Mouse (Mus musculus) neural tube, embryonic 14.5 days (tissue): ENCODE data around the gene Fat2. TPM values are rescaled to one million over a fixed set of nuclear protein-coding genes. Genes with fewer than 3 reads are reported as not detected.

Source experiments
- ATAC-seq: fragments of 200-750 bp; cut with Nextera tagmentation; 2 replicates; pipeline ENCODE4 v1.8.0; 2017; ENCODE audit warnings: low read depth, mild to moderate bottlenecking, moderate TSS enrichment, moderate library complexity
- H3K27ac ChIP-seq: fragments of 300-500 bp; sonication (generic); 2 replicates; pipeline ENCODE4 v1.5.1; 2014; ENCODE audit warnings: low read depth, mild to moderate bottlenecking, control low read depth, low read length, moderate library complexity, mixed read lengths
- H3K27me3 ChIP-seq: fragments of 300-500 bp; sonication (generic); 2 replicates; pipeline ENCODE4 v1.6.1; 2014; ENCODE audit warnings: low read length; ENCODE audit not compliant: control insufficient read depth, insufficient read depth
- H3K36me3 ChIP-seq: fragments of 300-500 bp; sonication (generic); 2 replicates; pipeline ENCODE4 v1.6.1; 2014; ENCODE audit warnings: low read length, mixed read lengths; ENCODE audit not compliant: control insufficient read depth, insufficient read depth
- H3K4me1 ChIP-seq: fragments of 300-500 bp; sonication (generic); 2 replicates; pipeline ENCODE4 v1.6.1; 2014; ENCODE audit warnings: low read length; ENCODE audit not compliant: control insufficient read depth, insufficient read depth
- H3K4me2 ChIP-seq: fragments of 300-500 bp; sonication (generic); 2 replicates; pipeline ENCODE4 v1.6.1; 2014; ENCODE audit warnings: mild to moderate bottlenecking, low read depth, low read length, control low read depth
- H3K4me3 ChIP-seq: fragments of 300-500 bp; sonication (generic); 2 replicates; pipeline ENCODE4 v1.5.1; 2014; ENCODE audit warnings: low read depth, low read length, control low read depth, mixed read lengths
- H3K9ac ChIP-seq: fragments of 300-500 bp; sonication (generic); replicated peaks from 2 replicates; pipeline ENCODE4 v1.6.1; 2014; ENCODE audit warnings: low read depth, mild to moderate bottlenecking, control low read depth, low read length, mixed read lengths
- H3K9me3 ChIP-seq: fragments of 300-500 bp; sonication (generic); 2 replicates; pipeline ENCODE4 v1.6.1; 2016; ENCODE audit warnings: low read length; ENCODE audit not compliant: control insufficient read depth
- WGBS: fragments of 180-500 bp; shearing (Covaris S2); extraction: QIAGEN DNeasy Blood & Tissue Kit; methylation state at CpG from one replicate; pipeline ENCODE4 v1.1.7; 2014; 5-methylcytosine and 5-hydroxymethylcytosine counted together
- polyA plus RNA-seq: library from polyadenylated mRNA; unstranded; fragments of >200 nt; fragmentation: Nextera tagmentation; extraction: Ambion mirVana; gene quantifications from 2 replicates; pipeline ENCODE4 v1.2.1, GENCODE M21; 2014

The Fat2 gene
- polyA plus RNA-seq, 1 experiment from 2014 or later, result not detected

DNA sequence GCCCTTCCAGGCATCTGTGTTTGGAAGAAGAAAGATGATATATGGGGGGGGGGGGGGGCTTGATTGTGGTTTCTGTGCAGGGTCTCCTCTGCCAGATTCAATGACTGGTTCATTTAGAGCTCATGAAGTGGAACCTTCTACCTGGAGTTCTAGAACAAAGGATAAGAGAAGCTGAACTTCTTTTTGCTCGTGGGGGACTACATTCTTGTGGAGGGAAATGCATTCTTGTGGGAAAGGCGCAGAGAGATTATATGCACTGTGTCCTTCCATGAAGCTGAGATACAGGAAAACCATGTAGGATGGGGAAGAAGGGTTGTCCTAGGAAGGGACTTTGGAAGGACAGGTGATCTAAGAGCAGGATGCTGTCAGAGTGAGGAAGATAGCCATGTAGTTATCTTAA lies 15.4 kb downstream of the Fat2 start:
- Histone ChIP-seq H3K4me1 (no peaks in the 10 kb centered on the region), H3K9me3 (no peaks in the 10 kb centered on the region), H3K4me3 (no peak overlapping the region), H3K4me2 (no peak overlapping the region), H3K36me3 (no peaks in the 10 kb centered on the region), H3K27me3 (no peaks in the 10 kb centered on the region), H3K9ac (no peak overlapping the region), H3K27ac (no peak overlapping the region)
- WGBS, result 76% methylated on average over 2 of the region's 2 CpGs
- ATAC-seq, result no peak

DNA sequence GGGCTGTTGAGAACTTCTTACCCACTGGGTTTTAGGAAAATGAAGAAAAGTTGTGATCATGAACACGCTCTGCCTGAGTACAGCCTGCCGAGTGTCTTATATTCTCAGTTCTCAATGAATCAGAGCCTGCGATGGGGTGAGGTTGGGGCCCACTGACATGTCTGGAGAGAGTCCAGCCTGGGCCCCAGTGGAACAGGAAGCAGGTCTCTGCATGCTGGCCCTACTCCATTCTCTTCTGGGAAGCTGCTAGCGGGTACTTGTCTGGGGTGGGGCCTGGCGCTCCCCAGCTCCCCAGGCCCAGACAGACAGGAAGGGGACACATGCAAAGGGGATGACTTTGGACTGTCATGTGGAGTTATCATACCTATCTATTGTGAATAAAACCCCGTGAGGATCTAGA lies 20.4 kb downstream of the Fat2 start:
- H3K27me3 ChIP-seq, result no peaks in the 10 kb centered on the region
- no peak for ATAC-seq
- H3K9ac ChIP-seq, result no peak overlapping the region
- no peak overlapping the region for H3K4me2 ChIP-seq
- H3K4me3 ChIP-seq, result no peak overlapping the region
- H3K36me3 ChIP-seq, result no peaks in the 10 kb centered on the region
- no peaks in the 10 kb centered on the region for H3K9me3 ChIP-seq
- 91% methylated on average over 6 of the region's 6 CpGs for WGBS
- H3K4me1 ChIP-seq, result no peaks in the 10 kb centered on the region
- H3K27ac ChIP-seq, result no peak overlapping the region

DNA sequence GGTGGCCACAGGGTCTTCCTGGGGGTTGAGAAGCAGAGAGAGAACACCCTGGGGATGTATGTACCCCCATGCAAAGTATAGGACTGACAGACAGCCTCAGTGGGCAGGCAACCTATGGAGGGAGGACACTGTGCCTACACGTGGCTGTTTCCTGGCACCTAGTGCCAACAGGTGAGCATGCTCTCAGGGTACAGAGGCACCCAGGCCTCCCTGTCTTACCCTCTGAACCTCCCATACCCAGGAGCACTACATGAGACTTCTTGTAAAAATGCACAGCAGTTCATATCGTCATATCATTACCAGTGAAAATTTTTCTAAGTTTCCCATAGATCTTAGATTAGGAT lies 21.7 kb downstream of the Fat2 start:
- no peaks in the 10 kb centered on the region for H3K27me3 ChIP-seq

DNA sequence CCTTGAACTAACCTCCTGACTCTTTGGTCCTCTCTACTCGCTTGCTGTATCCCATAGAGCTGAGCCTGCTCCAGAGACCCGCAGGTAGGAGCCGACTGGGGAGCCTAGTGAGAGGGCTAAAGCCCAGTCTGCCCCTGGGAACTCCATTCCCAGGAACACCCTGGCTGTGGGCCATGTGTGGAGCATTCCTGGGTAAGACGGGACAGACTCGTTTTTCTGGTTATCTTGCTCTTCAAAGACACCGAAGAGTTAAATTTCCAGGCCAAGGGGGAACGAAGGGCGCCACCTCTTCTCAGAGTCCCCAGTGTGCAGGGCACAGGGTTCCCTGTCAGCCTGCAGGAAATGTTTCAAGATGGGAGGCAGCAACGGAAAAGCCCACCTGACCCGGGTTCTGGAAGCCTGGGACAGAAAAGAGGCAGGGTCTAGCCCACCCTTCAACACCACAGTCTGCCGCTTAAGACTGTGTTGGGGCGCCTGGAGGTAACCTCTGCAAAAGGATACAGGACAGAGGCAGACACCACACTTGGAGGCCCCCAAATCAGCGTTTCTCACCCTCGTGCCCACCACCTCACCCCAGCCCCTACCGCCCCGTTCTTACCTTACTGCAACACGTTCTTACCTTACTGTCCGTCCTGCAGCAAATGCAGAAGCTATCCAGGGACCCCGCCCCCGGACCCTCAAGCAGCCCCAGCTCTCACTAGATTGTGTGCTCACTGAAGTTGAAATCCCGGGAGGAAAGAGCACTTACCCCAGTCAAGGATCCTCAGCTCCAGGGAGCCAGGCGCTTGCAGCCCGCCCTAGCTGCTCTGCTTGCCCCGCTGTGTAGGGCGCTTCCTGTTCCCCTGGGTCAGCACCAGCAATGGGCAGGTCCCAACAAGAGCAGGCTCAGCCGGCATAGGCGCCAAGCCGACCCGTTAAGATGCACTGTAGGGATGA lies 22.3 kb downstream of the Fat2 start:
- no peak overlapping the region for H3K4me2 ChIP-seq
- ATAC-seq, result no peak
- 32% methylated on average over 29 of the region's 29 CpGs for WGBS

More for the DNA sequence above, 21.7 kb downstream of the Fat2 start:
- Histone ChIP-seq H3K9me3 (no peaks in the 10 kb centered on the region), H3K4me1 (no peaks in the 10 kb centered on the region), H3K9ac (no peak overlapping the region), H3K4me2 (no peak overlapping the region), H3K4me3 (no peak overlapping the region), H3K27ac (no peak overlapping the region), H3K36me3 (no peaks in the 10 kb centered on the region)
- ATAC-seq, result no peak
- WGBS, result 52% methylated on average over 2 of the region's 2 CpGs

DNA sequence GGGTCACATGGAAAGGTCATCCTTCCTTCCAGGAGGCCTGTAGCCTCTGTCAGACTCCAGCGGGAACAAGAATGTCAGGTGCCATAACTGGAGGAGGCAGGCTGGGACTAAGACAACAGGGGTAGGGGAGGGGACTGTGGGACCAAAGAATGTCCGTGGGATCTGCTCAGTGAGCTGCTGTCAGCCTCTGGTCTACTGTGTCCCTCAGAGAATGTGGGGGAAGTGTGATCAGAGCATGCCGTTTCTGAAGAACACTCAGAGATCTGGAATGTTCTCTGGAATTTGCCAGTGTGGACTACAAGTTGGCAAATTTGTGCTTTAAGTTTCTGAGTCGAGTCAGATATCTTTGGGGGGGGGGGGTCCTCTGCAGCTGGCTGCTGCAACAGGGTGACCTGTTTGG lies 34.0 kb downstream of the Fat2 start:
- Histone ChIP-seq H3K4me3 (no peak overlapping the region), H3K9ac (no peak overlapping the region), H3K27ac (no peak overlapping the region), H3K4me2 (no peak overlapping the region), H3K27me3 (no peaks in the 10 kb centered on the region), H3K9me3 (no peaks in the 10 kb centered on the region), H3K4me1 (no peaks in the 10 kb centered on the region), H3K36me3 (no peaks in the 10 kb centered on the region)
- no peak for ATAC-seq
- WGBS, result 70% methylated on average over 4 of the region's 4 CpGs

More for the DNA sequence above, 22.3 kb downstream of the Fat2 start:
- no peaks in the 10 kb centered on the region for H3K9me3 ChIP-seq
- H3K9ac ChIP-seq, result no peak overlapping the region
- no peaks in the 10 kb centered on the region for H3K36me3 ChIP-seq
- no peaks in the 10 kb centered on the region for H3K4me1 ChIP-seq
- H3K27me3 ChIP-seq, result no peaks in the 10 kb centered on the region
- H3K4me3 ChIP-seq, result no peak overlapping the region
- no peak overlapping the region for H3K27ac ChIP-seq

DNA sequence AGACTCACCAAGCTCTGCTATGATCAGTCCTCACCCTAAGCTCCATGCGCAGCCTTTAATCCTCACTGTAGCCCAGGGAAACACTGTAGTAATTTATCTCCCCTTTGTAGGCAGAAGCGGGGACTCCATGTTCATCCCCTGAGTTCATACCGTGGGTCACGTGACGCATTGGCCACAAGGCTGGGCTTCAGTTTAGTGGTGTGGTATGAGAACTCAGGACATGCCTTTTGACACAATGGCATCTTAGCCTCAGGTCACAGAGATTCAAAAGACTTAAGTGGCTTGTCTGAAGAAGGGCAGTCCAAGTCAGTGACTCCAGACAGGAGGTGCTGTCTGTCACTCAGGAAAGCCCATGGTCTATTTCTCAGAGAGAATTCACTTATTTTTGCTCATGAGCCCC lies 43.2 kb downstream of the Fat2 start:
- no peaks in the 10 kb centered on the region for H3K9me3 ChIP-seq
- H3K4me1 ChIP-seq, result no peaks in the 10 kb centered on the region
- no peaks in the 10 kb centered on the region for H3K36me3 ChIP-seq
- ATAC-seq, result no peak
- no peak overlapping the region for H3K4me2 ChIP-seq
- H3K4me3 ChIP-seq, result no peak overlapping the region
- H3K9ac ChIP-seq, result no peak overlapping the region
- no peaks in the 10 kb centered on the region for H3K27me3 ChIP-seq
- H3K27ac ChIP-seq, result no peak overlapping the region
- WGBS, result 91% methylated on average over 5 of the region's 5 CpGs

DNA sequence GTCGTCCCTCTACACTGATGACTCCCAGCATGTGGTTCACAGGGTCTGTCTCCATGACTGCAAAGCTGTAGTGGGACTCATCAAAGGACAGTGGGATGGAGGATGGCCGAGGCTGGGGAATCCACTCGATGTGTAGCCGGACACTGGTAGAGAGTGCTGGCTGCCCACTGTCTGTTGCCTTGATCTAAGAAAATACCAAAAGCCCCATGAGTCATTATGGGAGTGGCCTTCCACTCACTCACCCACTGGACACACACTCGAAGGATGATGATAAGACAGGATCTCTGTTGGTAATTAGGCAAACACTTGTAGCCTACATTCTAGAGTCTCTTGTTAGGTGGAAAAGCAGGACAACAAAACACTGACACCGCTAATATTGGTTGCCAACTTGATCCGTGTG lies 44.5 kb downstream of the Fat2 start:
- H3K9ac ChIP-seq, result no peak overlapping the region
- H3K27me3 ChIP-seq, result no peaks in the 10 kb centered on the region
- no peak overlapping the region for H3K4me3 ChIP-seq
- WGBS, result 91% methylated on average over 7 of the region's 7 CpGs
- H3K4me1 ChIP-seq, result no peaks in the 10 kb centered on the region
- H3K9me3 ChIP-seq, result no peaks in the 10 kb centered on the region
- no peaks in the 10 kb centered on the region for H3K36me3 ChIP-seq
- no peak overlapping the region for H3K4me2 ChIP-seq
- no peak for ATAC-seq
- no peak overlapping the region for H3K27ac ChIP-seq

DNA sequence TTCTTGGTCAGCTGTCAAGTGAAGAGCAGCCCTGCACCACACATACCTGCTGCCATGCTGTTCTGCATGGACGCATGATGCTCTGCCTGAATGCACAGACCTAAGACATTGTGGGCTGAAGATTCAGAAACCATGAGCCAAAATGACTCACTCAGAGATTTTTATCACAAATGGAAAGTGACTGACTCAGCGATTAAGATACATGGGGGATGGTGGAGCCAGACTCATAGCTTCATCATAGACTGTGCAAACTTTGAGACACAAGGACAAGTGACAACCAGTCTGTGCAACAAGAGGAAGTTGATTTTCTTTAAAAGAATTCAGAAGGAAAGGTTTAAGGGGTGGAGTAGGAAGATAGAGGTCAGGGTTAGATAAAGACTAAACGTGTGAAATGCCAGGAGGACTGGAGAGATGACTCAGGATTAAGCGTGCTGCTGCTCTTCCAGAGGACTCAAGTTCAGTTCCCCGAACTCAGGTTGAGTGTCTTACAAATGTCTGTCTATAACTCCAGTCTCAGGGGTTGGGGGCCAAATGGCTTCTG lies 46.4 kb downstream of the Fat2 start:
- WGBS, result 88% methylated on average over 5 of the region's 5 CpGs
- no peak for ATAC-seq

DNA sequence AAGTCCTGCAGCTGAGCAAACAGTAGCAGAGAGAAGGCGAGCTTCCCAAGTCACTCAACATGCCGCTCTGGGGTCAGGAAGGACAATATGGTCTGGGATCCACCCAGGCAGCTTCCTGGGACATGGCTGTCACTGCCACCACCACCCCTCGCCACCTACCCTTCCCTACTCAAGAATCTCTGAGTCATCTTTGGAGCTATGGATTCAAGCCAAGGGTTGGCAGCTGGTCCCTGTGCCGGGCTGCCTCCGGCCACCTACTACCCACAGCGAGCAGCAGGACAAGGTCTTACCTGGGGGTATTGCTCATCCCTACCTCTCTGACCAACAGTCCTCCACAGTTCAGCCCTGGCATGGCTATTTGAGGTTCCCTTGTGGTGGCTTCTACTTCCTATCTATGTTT lies 61.6 kb downstream of the Fat2 start:
- Histone ChIP-seq H3K4me1 (no peaks in the 10 kb centered on the region), H3K27ac (no peak overlapping the region), H3K9me3 (no peaks in the 10 kb centered on the region), H3K9ac (no peak overlapping the region), H3K36me3 (no peaks in the 10 kb centered on the region), H3K4me3 (no peak overlapping the region), H3K27me3 (no peaks in the 10 kb centered on the region), H3K4me2 (no peak overlapping the region)
- no peak for ATAC-seq
- 89% methylated on average over 6 of the region's 6 CpGs for WGBS

More for the DNA sequence above, 46.4 kb downstream of the Fat2 start:
- Histone ChIP-seq H3K4me3 (no peak overlapping the region), H3K4me2 (no peak overlapping the region), H3K9ac (no peak overlapping the region), H3K4me1 (no peaks in the 10 kb centered on the region), H3K36me3 (no peaks in the 10 kb centered on the region), H3K9me3 (no peaks in the 10 kb centered on the region), H3K27ac (no peak overlapping the region), H3K27me3 (no peaks in the 10 kb centered on the region)
